ENCODE assay signal across 10 mouse cellular contexts in the genomic region with DNA sequence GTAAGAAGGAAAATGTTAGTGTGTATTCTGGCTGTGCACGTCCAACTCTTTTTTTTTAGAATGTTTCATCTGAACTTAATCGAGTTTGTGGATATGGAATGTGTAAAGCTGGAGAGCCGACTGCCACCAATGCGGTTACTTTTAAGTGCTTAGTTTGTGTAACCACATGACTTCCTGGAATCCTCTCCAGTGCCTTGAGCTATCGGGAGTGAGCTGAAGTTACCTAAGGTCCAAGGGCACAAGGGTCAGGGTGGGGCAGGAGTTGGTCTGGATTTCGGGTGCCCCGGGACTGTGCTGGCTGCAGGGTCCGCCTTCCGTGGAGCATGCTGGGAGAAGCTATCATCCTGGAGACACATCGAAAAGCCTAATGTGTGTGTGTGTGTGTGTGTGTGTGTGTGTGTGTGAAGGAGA. TPM values are rescaled to one million over a fixed set of nuclear protein-coding genes. Genes with fewer than 3 reads are reported as not detected.
DNase-seq lines count a peak whose midpoint lies in the region; ATAC-seq and TF ChIP-seq lines count a peak whose summit lies in the region.
"Had no signal": no experiment of that assay in that cellular context is flagged by ENCODE, and none has a peak within 500 bp of the region (broad histone marks: within the 10 kb centered on the region; RNA-seq: fewer than 3 reads in every experiment).

No protein-coding gene starts in this region.

- peaks cover 3% of the 10 kb centered on the region; the same call in 1 of the 2 replicates for H3K27me3 ChIP-seq in liver, embryonic 15.5 days
- no peaks in the 10 kb centered on the region for H3K27me3 ChIP-seq in hindbrain, embryonic 12.5 days

- H3K27ac ChIP-seq in liver, embryonic 15.5 days (replicated peaks): peak overlapping the region; percentile 85
- H3K27ac ChIP-seq in olfactory bulb, adult 2 months (ENCODE audit: insufficient read depth, low read depth, low read length): peak overlapping the region; percentile 13; the same call in 1 of the 2 replicates
- H3K27ac ChIP-seq in hindbrain, embryonic 12.5 days: no peak overlapping the region

- peaks cover 64% of the 10 kb centered on the region for H3K4me1 ChIP-seq in liver, embryonic 15.5 days (replicated peaks)
- H3K4me1 ChIP-seq in olfactory bulb, adult 2 months (ENCODE audit: control insufficient read depth, insufficient read depth, low read length): no peaks in the 10 kb centered on the region
- no peaks in the 10 kb centered on the region for H3K4me1 ChIP-seq in hindbrain, embryonic 12.5 days

- peak overlapping the region; percentile 58 for H3K4me3 ChIP-seq in liver, embryonic 15.5 days (replicated peaks)
- 0 out of 2 replicates have a peak overlapping the region, but pooled peaks have one; percentile 11 for H3K4me3 ChIP-seq in olfactory bulb, adult 2 months (ENCODE audit: insufficient read depth, low read depth, low read length)
- no peak overlapping the region for H3K4me3 ChIP-seq in hindbrain, embryonic 12.5 days

- peak; percentile 83 for ATAC-seq in liver, embryonic 15.5 days (ENCODE audit: insufficient read depth)
- ATAC-seq in hindbrain, embryonic 12.5 days (ENCODE audit: low FRiP score): no peak

- intact Hi-C loops in left cerebral cortex, postnatal 4 days (cut with DNase I): no loop called here

- DNase-seq in 416B (ENCODE audit: low read depth) (peak; percentile 83), ZHBTc4 (ENCODE audit: low read depth, low spot score) (peak; percentile 84)
- no peak for DNase-seq in adrenal gland, adult (ENCODE audit: inconsistent age in 2 of 2, low spot score in 1 of 2)
- DNase-seq in cerebellum, adult 9-11 months: no peak
- DNase-seq in left cerebral cortex, postnatal 4 days: no peak

- TF ChIP-seq POLR2A in olfactory bulb, adult 2 months (IDR thresholded peaks at IDR 0.05; ENCODE audit: insufficient read depth, low read depth, low read length): no peak

- peak overlapping the region; percentile 76 for H3K4me2 ChIP-seq in liver, embryonic 15.5 days
- no peak overlapping the region for H3K4me2 ChIP-seq in hindbrain, embryonic 12.5 days (replicated peaks)

- no peaks in the 10 kb centered on the region for H3K36me3 ChIP-seq in liver, embryonic 15.5 days (replicated peaks)
- H3K36me3 ChIP-seq in hindbrain, embryonic 12.5 days: no peaks in the 10 kb centered on the region

- 9% methylated on average over 10 of the region's 10 CpGs for WGBS in liver, embryonic 15.5 days (ENCODE audit: insufficient replicate concordance)
- WGBS in olfactory bulb, adult 2 months: 75% methylated on average over 10 of the region's 10 CpGs
- WGBS in hindbrain, embryonic 12.5 days: 83% methylated on average over 10 of the region's 10 CpGs

- H3K9ac ChIP-seq in liver, embryonic 15.5 days: peak overlapping the region; percentile 52
- no peak overlapping the region for H3K9ac ChIP-seq in hindbrain, embryonic 12.5 days

- H3K9me3 ChIP-seq in liver, embryonic 15.5 days (replicated peaks): no peaks in the 10 kb centered on the region
- no peaks in the 10 kb centered on the region for H3K9me3 ChIP-seq in hindbrain, embryonic 12.5 days (replicated peaks)

- TF ChIP-seq CTCF in olfactory bulb, adult 2 months (IDR thresholded peaks at IDR 0.05; ENCODE audit: insufficient read depth, low read depth, low read length): no peak

RNA-seq across cellular contexts. Expression of gene Lcp1, which starts 47.9 kb away (rescaled TPM):
- 39.6 and 40.9 TPM in 2 replicates for polyA plus RNA-seq in liver, embryonic 15.5 days (2015; fragmentation: Nextera tagmentation; extraction: Ambion mirVana)
- polyA plus RNA-seq in olfactory bulb, adult 2 months (2012; ENCODE audit: insufficient read depth, insufficient read length, low replicate concordance, missing spikeins): not detected in 2 replicates
- 10 to 100 TPM; 10.4 to 11.9 TPM for total RNA-seq in left cerebral cortex, postnatal 4 days (2021)
- polyA plus RNA-seq in hindbrain, embryonic 12.5 days (2016; fragmentation: Nextera tagmentation; extraction: Ambion mirVana): 19.8 and 28.2 TPM in 2 replicates

RNA-seq across cellular contexts. Expression of gene Lrrc63, which starts 48.1 kb away (rescaled TPM):
- polyA plus RNA-seq in liver, embryonic 15.5 days (2015; fragmentation: Nextera tagmentation; extraction: Ambion mirVana): not detected in 2 replicates
- polyA plus RNA-seq in olfactory bulb, adult 2 months (2012; ENCODE audit: insufficient read depth, insufficient read length, low replicate concordance, missing spikeins): not detected in 2 replicates
- not detected for total RNA-seq in left cerebral cortex, postnatal 4 days (2021)
- polyA plus RNA-seq in hindbrain, embryonic 12.5 days (2016; fragmentation: Nextera tagmentation; extraction: Ambion mirVana): 0.08 and 0.17 TPM in 2 replicates
- total RNA-seq: layer of hippocampus, postnatal 14 days had no signal
- polyA plus RNA-seq: heart, embryonic 14.5 days had no signal

Comparison
In these comparisons a context has a peak if more than half of its experiments do, and no peak if none do; other contexts are left out.
1. DNase-seq: peak in 416B (single experiment) and ZHBTc4 (single experiment); none in adrenal gland, adult (0 of 2), cerebellum, adult 9-11 months (single experiment) and left cerebral cortex, postnatal 4 days (single experiment).